Mouse (Mus musculus) bone marrow, adult 2 months (tissue): ENCODE measurements around the gene Btbd17.

Source experiments
- CTCF ChIP-seq: fragments of 200-500 bp; IDR thresholded peaks from 2 replicates; pipeline ENCODE4 v1.5.1; 2011; ENCODE audit warnings: low read length, control low read depth; ENCODE audit not compliant: control insufficient read depth, insufficient read depth
- POLR2A ChIP-seq: fragments of 200-500 bp; IDR thresholded peaks from 2 replicates; pipeline ENCODE4 v1.6.1; 2011; ENCODE audit warnings: low read depth, mild to moderate bottlenecking, control low read depth, low read length, borderline replicate concordance; ENCODE audit not compliant: control insufficient read depth

- TF ChIP-seq CTCF (no peak), POLR2A (peak; percentile 37; the same call in 1 of the 2 replicates)
Measured at GRCm38 (mm10) chr11:114764820-114765818, 30.6 kb downstream of the Btbd17 start, which contains the start of gene Kif19a.
